Mouse (Mus musculus) neural tube, embryonic 11.5 days (tissue): ENCODE measurements at regions not wholly inside any gene's neighbourhood (a gene's known extent, or its start where the extent isn't known, plus 50 kb on each side); places are given as distances from the start of the nearest gene placed in this dataset.

Experiments
- ATAC-seq: fragments of 200-750 bp; cut with Nextera tagmentation; 2 replicates; pipeline ENCODE4 v1.8.0; 2017; ENCODE audit warnings: moderate number of reproducible peaks, mild to moderate bottlenecking, moderate TSS enrichment, moderate library complexity; ENCODE audit not compliant: insufficient read depth, low FRiP score, low TSS enrichment
- DNase-seq: peaks from one replicate; pipeline ENCODE4 v3.0.0-alpha.2; 2015; ENCODE audit warnings: low spot score
- H3K27ac ChIP-seq: fragments of 300-500 bp; sonication (generic); 2 replicates; pipeline ENCODE4 v1.5.1; 2014; ENCODE audit warnings: low read depth, mild to moderate bottlenecking, low read length
- H3K27me3 ChIP-seq: fragments of 300-500 bp; sonication (generic); 2 replicates; pipeline ENCODE4 v1.6.1; 2014; ENCODE audit warnings: mild to moderate bottlenecking, low read length, mixed read lengths; ENCODE audit not compliant: control insufficient read depth, insufficient read depth
- H3K36me3 ChIP-seq: fragments of 300-500 bp; sonication (generic); 2 replicates; pipeline ENCODE4 v1.6.1; 2014; ENCODE audit warnings: mild to moderate bottlenecking, low read length, moderate library complexity, mixed read lengths; ENCODE audit not compliant: control insufficient read depth, insufficient read depth
- H3K4me1 ChIP-seq: fragments of 300-500 bp; sonication (generic); 2 replicates; pipeline ENCODE4 v1.6.1; 2014; ENCODE audit warnings: low read length, mixed read lengths; ENCODE audit not compliant: control insufficient read depth, insufficient read depth
- H3K4me2 ChIP-seq: fragments of 300-500 bp; sonication (generic); 2 replicates; pipeline ENCODE4 v1.6.1; 2014; ENCODE audit warnings: low read depth, mild to moderate bottlenecking, moderate library complexity
- H3K4me3 ChIP-seq: fragments of 300-500 bp; sonication (generic); 2 replicates; pipeline ENCODE4 v1.5.1; 2014; ENCODE audit warnings: low read depth, low read length
- H3K9ac ChIP-seq: fragments of 300-500 bp; sonication (generic); 2 replicates; pipeline ENCODE4 v1.6.1; 2014; ENCODE audit warnings: mild to moderate bottlenecking, low read length
- H3K9me3 ChIP-seq: fragments of 300-500 bp; sonication (generic); 2 replicates; pipeline ENCODE4 v1.6.1; 2016; ENCODE audit warnings: low read length; ENCODE audit not compliant: control insufficient read depth
- WGBS: fragments of 180-500 bp; shearing (Covaris S2); extraction: QIAGEN DNeasy Blood & Tissue Kit; methylation state at CpG from one replicate; pipeline ENCODE4 v1.1.7; 2014; 5-methylcytosine and 5-hydroxymethylcytosine counted together

DNA sequence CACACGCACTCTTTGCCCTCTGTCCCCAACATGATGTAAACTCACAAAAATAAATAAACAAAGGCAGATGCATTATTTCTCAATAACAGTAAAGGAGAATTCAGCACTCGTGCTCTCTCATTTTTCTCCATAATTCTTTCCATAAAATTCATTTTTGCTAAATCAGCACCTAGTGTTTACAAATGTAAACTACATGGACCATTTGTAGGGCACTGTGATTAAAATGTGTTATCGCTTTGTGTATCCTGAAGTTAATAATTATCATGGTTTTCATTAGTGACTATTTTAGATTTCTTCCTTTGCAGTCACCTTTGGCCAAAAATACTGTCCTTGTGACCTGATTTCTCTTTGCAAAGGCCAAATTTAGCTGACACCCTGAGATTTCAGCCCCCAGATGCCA is 61.0 kb upstream of the Ppm1b start:
- Histone ChIP-seq H3K9ac (no peak overlapping the region), H3K4me1 (no peaks in the 10 kb centered on the region), H3K36me3 (no peaks in the 10 kb centered on the region), H3K27ac (no peak overlapping the region), H3K4me3 (no peak overlapping the region), H3K4me2 (no peak overlapping the region), H3K27me3 (no peaks in the 10 kb centered on the region), H3K9me3 (no peaks in the 10 kb centered on the region)
- no peak for ATAC-seq
- DNase-seq, result no peak
- 91% methylated on average over 3 of the region's 3 CpGs for WGBS

- Histone ChIP-seq H3K4me2 (no peak overlapping the region), H3K27ac (no peak overlapping the region), H3K27me3 (no peaks in the 10 kb centered on the region), H3K9ac (no peak overlapping the region), H3K4me1 (no peaks in the 10 kb centered on the region), H3K4me3 (no peak overlapping the region), H3K9me3 (no peaks in the 10 kb centered on the region), H3K36me3 (no peaks in the 10 kb centered on the region)
- 83% methylated on average over 5 of the region's 5 CpGs for WGBS
- ATAC-seq (no peak), DNase-seq (no peak)
Observed at GRCm38 (mm10) chr17:84896572-84896971, 60.0 kb upstream of the Ppm1b start.

- Histone ChIP-seq H3K4me1 (no peaks in the 10 kb centered on the region), H3K27ac (no peak overlapping the region), H3K4me3 (no peak overlapping the region), H3K9me3 (no peaks in the 10 kb centered on the region), H3K27me3 (no peaks in the 10 kb centered on the region), H3K36me3 (no peaks in the 10 kb centered on the region), H3K9ac (no peak overlapping the region), H3K4me2 (no peak overlapping the region)
- DNase-seq (no peak), ATAC-seq (no peak)
- 94% methylated on average over 4 of the region's 4 CpGs for WGBS
Observed at GRCm38 (mm10) chr17:84898407-84898806, 58.1 kb upstream of the Ppm1b start.

DNA sequence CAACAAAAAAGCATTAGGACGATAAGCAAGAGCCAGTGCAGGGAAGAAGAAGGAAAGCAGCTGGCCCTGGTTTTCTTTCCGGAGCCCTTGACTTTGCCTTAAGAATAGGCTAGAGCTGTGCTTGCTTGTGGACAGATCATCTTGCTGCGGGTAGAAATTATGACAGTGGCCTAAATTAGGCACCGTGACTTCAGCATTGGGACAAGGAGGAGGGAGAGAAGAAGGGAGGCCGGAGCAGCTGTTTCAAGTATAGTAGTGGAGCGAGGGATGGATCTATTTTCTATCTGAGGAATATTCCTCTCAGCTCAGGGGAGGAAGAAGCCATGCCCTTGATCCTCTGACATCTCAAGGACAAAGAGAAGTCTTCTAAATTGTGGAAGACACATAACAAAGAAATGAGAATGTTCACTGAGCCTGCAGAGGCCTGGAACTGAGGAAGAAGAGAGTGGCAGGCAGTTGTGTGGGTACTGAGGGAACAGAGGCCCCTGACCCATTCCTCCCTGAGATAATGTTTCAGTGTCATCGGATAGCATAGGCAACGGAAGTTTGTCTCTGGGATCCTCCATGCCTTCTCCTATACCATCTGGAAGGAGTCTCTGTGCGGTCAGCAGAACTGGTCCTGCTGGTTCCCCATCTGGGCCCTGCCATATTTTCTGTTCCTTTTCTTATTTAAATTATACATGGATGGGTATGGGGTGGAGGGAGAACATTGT is 52.8 kb upstream of the Ppm1b start:
- Histone ChIP-seq H3K4me2 (no peak overlapping the region), H3K4me1 (no peaks in the 10 kb centered on the region), H3K4me3 (no peak overlapping the region), H3K27ac (no peak overlapping the region), H3K9ac (no peak overlapping the region), H3K27me3 (no peaks in the 10 kb centered on the region), H3K9me3 (no peaks in the 10 kb centered on the region), H3K36me3 (no peaks in the 10 kb centered on the region)
- DNase-seq (no peak), ATAC-seq (no peak)
- WGBS, result 83% methylated on average over 9 of the region's 9 CpGs
